Mouse (Mus musculus) ES-Bruce4 (cell line): ENCODE data around the gene Ugt1a8.

ENCODE experiments used
- CTCF ChIP-seq: IDR thresholded peaks from one replicate; pipeline ENCODE4 v1.8.1; 2011; ENCODE audit warnings: low read depth, low read length
- POLR2A ChIP-seq: IDR thresholded peaks from one replicate; pipeline ENCODE4 v1.8.1; 2011; ENCODE audit warnings: low read length; ENCODE audit not compliant: insufficient read depth

DNA sequence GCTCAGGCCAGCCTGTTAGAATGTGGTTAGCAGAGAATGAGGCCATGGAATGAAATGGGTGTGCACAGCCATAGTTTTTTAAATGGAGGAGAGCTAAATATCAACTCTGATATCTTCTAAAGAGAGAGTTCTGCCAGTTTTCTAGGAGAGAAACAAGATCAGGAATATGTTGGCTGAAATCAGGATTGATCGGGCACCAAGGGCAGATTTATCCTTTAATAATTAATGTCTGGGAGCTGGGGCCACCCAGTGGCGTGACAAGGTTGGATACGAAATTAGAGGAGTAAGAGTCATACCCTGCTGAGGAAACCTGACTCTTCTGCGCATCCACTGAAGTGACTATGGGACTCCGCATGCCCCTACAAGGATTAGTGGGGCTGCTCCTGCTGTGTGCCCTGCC, 78.1 kb downstream of the Ugt1a8 start, which contains the start of gene Ugt1a5:
- TF ChIP-seq CTCF, result no peak
- no peak for TF ChIP-seq POLR2A
